Mouse (Mus musculus): ENCODE measurements around the gene Gm36176. TPM values are rescaled to one million over a fixed set of nuclear protein-coding genes. Genes with fewer than 3 reads are reported as not detected.

Gene Gm36176
- polyA plus RNA-seq, 1 experiment from 2014 or later: not detected

GRCm38 (mm10) chr10:77890987-77891565, 44.5 kb downstream of the Gm36176 start:
- Histone ChIP-seq H3K36me3 (ENCODE audit: control insufficient read depth, insufficient read depth, low read length) (no peaks in the 10 kb centered on the region), H3K4me3 (ENCODE audit: low read depth, low read length) (no peak overlapping the region), H3K27ac (ENCODE audit: low read depth, low read length) (no peak overlapping the region), H3K9ac (ENCODE audit: low read length) (no peak overlapping the region), H3K27me3 (ENCODE audit: control insufficient read depth, insufficient read depth, low read length) (no peaks in the 10 kb centered on the region), H3K9me3 (ENCODE audit: control insufficient read depth, low read length) (no peaks in the 10 kb centered on the region; the same call in 1 of the 2 replicates), H3K4me2 (ENCODE audit: low read depth, low read length, severe bottlenecking) (no peak overlapping the region), H3K4me1 (replicated peaks; ENCODE audit: control insufficient read depth, insufficient read depth, low read length) (no peaks in the 10 kb centered on the region)
- WGBS: 85% methylated on average over 8 of the region's 8 CpGs
- ATAC-seq (replicated peaks; ENCODE audit: low FRiP score) (no peak), DNase-seq (ENCODE audit: low spot score) (no peak)

GRCm38 (mm10) chr10:77895562-77895961, 49.0 kb downstream of the Gm36176 start:
- Histone ChIP-seq H3K4me2 (ENCODE audit: low read depth, low read length, severe bottlenecking) (no peak overlapping the region), H3K36me3 (ENCODE audit: control insufficient read depth, insufficient read depth, low read length) (no peaks in the 10 kb centered on the region), H3K27me3 (ENCODE audit: control insufficient read depth, insufficient read depth, low read length) (no peaks in the 10 kb centered on the region), H3K4me3 (ENCODE audit: low read depth, low read length) (no peak overlapping the region), H3K4me1 (replicated peaks; ENCODE audit: control insufficient read depth, insufficient read depth, low read length) (no peaks in the 10 kb centered on the region), H3K9ac (ENCODE audit: low read length) (no peak overlapping the region), H3K9me3 (ENCODE audit: control insufficient read depth, low read length) (no peaks in the 10 kb centered on the region), H3K27ac (ENCODE audit: low read depth, low read length) (no peak overlapping the region)
- WGBS: 66% methylated on average over 5 of the region's 5 CpGs
- no peak for ATAC-seq (replicated peaks; ENCODE audit: low FRiP score)
- no peak for DNase-seq (ENCODE audit: low spot score)

Other genes starting within 250 kb of the Gm36176 start
- 336 and 367 TPM in 2 replicates for gene Sumo3, start 240.7 kb upstream of the Gm36176 start, polyA plus RNA-seq (2014; fragmentation: Nextera tagmentation; extraction: Ambion mirVana)
- gene Gm49325, start 240.6 kb upstream of the Gm36176 start, polyA plus RNA-seq (2014; fragmentation: Nextera tagmentation; extraction: Ambion mirVana): not detected in 2 replicates
- gene Ube2g2, start 224.5 kb upstream of the Gm36176 start, polyA plus RNA-seq (2014; fragmentation: Nextera tagmentation; extraction: Ambion mirVana): 76.7 and 78.1 TPM in 2 replicates
- 1.4 and 1.5 TPM in 2 replicates for gene Tspear, start 160.2 kb upstream of the Gm36176 start, polyA plus RNA-seq (2014; fragmentation: Nextera tagmentation; extraction: Ambion mirVana)
- gene Gm19402, start 156.0 kb upstream of the Gm36176 start, polyA plus RNA-seq (2014; fragmentation: Nextera tagmentation; extraction: Ambion mirVana): not detected in 2 replicates
- not detected in 2 replicates for gene Gm9508, start 149.6 kb upstream of the Gm36176 start, polyA plus RNA-seq (2014; fragmentation: Nextera tagmentation; extraction: Ambion mirVana)
- not detected in 2 replicates for gene Gm10272, start 140.2 kb upstream of the Gm36176 start, polyA plus RNA-seq (2014; fragmentation: Nextera tagmentation; extraction: Ambion mirVana)
- gene Gm10024, start 135.3 kb upstream of the Gm36176 start, polyA plus RNA-seq (2014; fragmentation: Nextera tagmentation; extraction: Ambion mirVana): not detected in 2 replicates
- gene Gm10142, start 131.0 kb upstream of the Gm36176 start, polyA plus RNA-seq (2014; fragmentation: Nextera tagmentation; extraction: Ambion mirVana): not detected in 2 replicates
- not detected in 2 replicates for gene Krtap12-1, start 126.2 kb upstream of the Gm36176 start, polyA plus RNA-seq (2014; fragmentation: Nextera tagmentation; extraction: Ambion mirVana)
- gene Gm10100, start 120.3 kb upstream of the Gm36176 start, polyA plus RNA-seq (2014; fragmentation: Nextera tagmentation; extraction: Ambion mirVana): not detected in 2 replicates
- gene Gm18596, start 104.2 kb upstream of the Gm36176 start, polyA plus RNA-seq (2014; fragmentation: Nextera tagmentation; extraction: Ambion mirVana): not detected in 2 replicates
- gene Gm9736, start 95.4 kb upstream of the Gm36176 start, polyA plus RNA-seq (2014; fragmentation: Nextera tagmentation; extraction: Ambion mirVana): not detected in 2 replicates
- gene Gm3233, start 87.1 kb upstream of the Gm36176 start, polyA plus RNA-seq (2014; fragmentation: Nextera tagmentation; extraction: Ambion mirVana): not detected in 2 replicates
- gene Gm3238, start 75.5 kb upstream of the Gm36176 start, polyA plus RNA-seq (2014; fragmentation: Nextera tagmentation; extraction: Ambion mirVana): not detected in 2 replicates
- not detected in 2 replicates for gene Gm7138, start 69.9 kb upstream of the Gm36176 start, polyA plus RNA-seq (2014; fragmentation: Nextera tagmentation; extraction: Ambion mirVana)
- not detected in 2 replicates for gene Gm3250, start 64.3 kb upstream of the Gm36176 start, polyA plus RNA-seq (2014; fragmentation: Nextera tagmentation; extraction: Ambion mirVana)
- gene Gm7137, start 58.6 kb upstream of the Gm36176 start, polyA plus RNA-seq (2014; fragmentation: Nextera tagmentation; extraction: Ambion mirVana): not detected in 2 replicates
- gene Gm9639, start 51.7 kb upstream of the Gm36176 start, polyA plus RNA-seq (2014; fragmentation: Nextera tagmentation; extraction: Ambion mirVana): not detected in 2 replicates
- gene Gm19668, start 47.7 kb upstream of the Gm36176 start, polyA plus RNA-seq (2014; fragmentation: Nextera tagmentation; extraction: Ambion mirVana): not detected in 2 replicates
- not detected in 2 replicates for gene Gm9507, start 35.0 kb upstream of the Gm36176 start, polyA plus RNA-seq (2014; fragmentation: Nextera tagmentation; extraction: Ambion mirVana)
- not detected in 2 replicates for gene Gm2696, start 32.1 kb upstream of the Gm36176 start, polyA plus RNA-seq (2014; fragmentation: Nextera tagmentation; extraction: Ambion mirVana)
- not detected in 2 replicates for gene Krtap10-4, start 19.7 kb upstream of the Gm36176 start, polyA plus RNA-seq (2014; fragmentation: Nextera tagmentation; extraction: Ambion mirVana)
- not detected in 2 replicates for gene Krtap10-10, start 10.9 kb upstream of the Gm36176 start, polyA plus RNA-seq (2014; fragmentation: Nextera tagmentation; extraction: Ambion mirVana)
- gene Gm10318, start 6.1 kb downstream of the Gm36176 start, polyA plus RNA-seq (2014; fragmentation: Nextera tagmentation; extraction: Ambion mirVana): not detected in 2 replicates
- gene Gm3285, start 15.2 kb downstream of the Gm36176 start, polyA plus RNA-seq (2014; fragmentation: Nextera tagmentation; extraction: Ambion mirVana): not detected in 2 replicates
- 3.5 and 3.9 TPM in 2 replicates for gene Lrrc3, start 55.7 kb downstream of the Gm36176 start, polyA plus RNA-seq (2014; fragmentation: Nextera tagmentation; extraction: Ambion mirVana)
- 0.86 and 0.87 TPM in 2 replicates for gene Trpm2, start 123.8 kb downstream of the Gm36176 start, polyA plus RNA-seq (2014; fragmentation: Nextera tagmentation; extraction: Ambion mirVana)
- 34.9 and 38.6 TPM in 2 replicates for gene 1810043G02Rik, start 131.7 kb downstream of the Gm36176 start, polyA plus RNA-seq (2014; fragmentation: Nextera tagmentation; extraction: Ambion mirVana)
- gene Pfkl, start 163.3 kb downstream of the Gm36176 start, polyA plus RNA-seq (2014; fragmentation: Nextera tagmentation; extraction: Ambion mirVana): 171 and 174 TPM in 2 replicates
- not detected in 2 replicates for gene Dnmt3l, start 195.1 kb downstream of the Gm36176 start, polyA plus RNA-seq (2014; fragmentation: Nextera tagmentation; extraction: Ambion mirVana)
- 0.21 TPM in 1 of 2 replicates, not detected in the other for gene Aire, start 196.8 kb downstream of the Gm36176 start, polyA plus RNA-seq (2014; fragmentation: Nextera tagmentation; extraction: Ambion mirVana)
- gene Icosl, start 222.5 kb downstream of the Gm36176 start, polyA plus RNA-seq (2014; fragmentation: Nextera tagmentation; extraction: Ambion mirVana): 2.0 and 2.5 TPM in 2 replicates

Data from forebrain, embryonic 11.5 days (tissue).